Mouse (Mus musculus) CD4-positive helper T cell, adult 2 months (primary cell): ENCODE results near the gene Scaper.

Experiments
- DNase-seq: peaks from one replicate; pipeline ENCODE4 v3.0.0-alpha.2; 2012; ENCODE audit warnings: low read depth, missing footprints, low spot score

Scaper gene

GRCm38 (mm10) chr9:55608701-55609531 is 329.0 kb downstream of the Scaper start:
- DNase-seq: no peak

GRCm38 (mm10) chr9:55598594-55598993 is 339.3 kb downstream of the Scaper start:
- no peak for DNase-seq

DNA sequence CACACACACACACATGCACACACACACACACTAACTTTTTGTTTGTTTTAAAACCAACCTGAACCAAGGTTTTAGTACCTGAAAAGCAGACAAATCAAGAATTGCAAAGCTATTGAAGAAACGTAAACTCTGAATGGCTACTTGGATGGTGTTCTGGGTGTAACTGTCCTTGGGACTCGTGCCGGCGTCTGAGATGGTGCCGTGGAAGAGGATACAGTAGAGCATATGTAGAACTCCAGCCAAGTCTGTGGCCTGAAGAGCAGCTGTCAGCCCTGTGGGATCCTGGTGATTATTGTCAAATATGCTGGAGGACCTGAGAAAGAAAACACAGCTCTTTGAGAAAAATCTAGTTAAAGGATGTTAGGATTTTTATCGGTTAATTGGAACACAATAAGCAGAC is 351.8 kb downstream of the Scaper start:
- no peak for DNase-seq

- no peak for DNase-seq
Measured at GRCm38 (mm10) chr9:55581414-55581813, 356.5 kb downstream of the Scaper start.

DNA sequence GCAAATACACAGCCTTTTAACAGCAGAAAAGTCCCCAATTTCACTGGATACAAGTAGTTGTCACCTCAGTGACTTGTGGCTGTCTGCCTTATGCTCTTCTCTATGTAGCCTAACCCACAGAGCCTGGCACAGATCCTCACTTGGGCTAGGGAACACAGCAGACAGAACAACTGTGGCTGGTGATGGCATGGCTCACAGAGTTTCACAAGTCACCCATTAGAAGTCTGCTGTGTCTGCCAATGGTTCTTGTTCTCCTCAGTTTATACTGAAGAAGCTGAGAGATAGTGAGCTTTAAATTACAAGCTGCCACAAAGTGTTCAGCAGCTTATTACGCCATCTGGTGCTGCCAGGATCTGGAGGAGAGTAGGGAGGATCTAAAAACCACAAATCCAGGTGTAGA is 361.3 kb downstream of the Scaper start:
- no peak for DNase-seq

DNA sequence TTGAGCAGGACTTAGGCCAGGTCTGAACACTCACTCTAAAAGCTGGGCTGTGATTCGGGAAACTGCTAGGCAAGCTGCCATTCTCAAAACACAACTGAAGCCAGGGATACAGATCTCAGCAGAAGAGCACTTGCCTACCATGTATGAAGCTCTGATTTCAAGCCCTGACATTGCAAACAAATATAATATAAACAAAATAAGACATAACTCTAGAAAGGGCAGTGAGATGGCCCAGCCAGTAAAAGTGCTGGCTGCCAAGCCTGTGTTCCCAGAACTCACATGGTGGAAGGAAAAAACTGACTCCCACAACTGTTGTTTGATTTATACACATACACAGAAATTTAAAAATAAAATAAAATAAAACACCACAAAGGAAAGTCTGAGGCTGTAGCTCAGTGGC is 366.8 kb downstream of the Scaper start:
- no peak for DNase-seq

DNA sequence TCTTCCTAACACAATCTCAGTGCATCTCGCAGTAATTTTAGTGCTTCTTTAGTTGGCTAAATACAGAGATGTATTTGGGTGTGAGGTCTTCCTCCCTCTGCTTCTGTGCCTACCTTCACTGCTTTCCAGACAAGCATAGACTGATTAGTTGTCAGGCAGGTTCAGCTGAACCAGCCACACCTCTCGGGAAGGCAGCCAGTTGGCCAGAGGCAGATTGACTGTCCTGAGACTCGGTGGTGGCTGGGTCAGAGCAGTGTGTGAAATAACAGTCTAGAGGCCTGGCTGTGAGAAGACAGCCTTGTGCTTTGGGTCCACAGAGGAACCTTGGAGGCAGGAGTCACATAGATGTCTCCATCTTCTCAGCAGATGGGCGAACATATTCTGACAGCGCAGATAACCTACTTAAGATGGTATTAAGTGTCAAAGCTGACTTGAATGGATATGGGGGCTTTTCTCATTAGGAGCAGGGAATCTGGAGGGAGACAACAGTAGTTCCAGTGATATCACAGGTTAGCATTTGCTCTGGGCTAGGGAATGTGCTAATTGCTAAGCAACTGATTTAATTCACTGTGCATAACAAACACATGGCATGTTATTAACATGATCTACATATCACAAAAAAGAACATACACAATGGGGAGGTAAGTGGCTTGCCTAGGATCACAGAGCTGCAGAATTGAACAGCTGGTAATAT is 369.3 kb downstream of the Scaper start:
- no peak for DNase-seq

DNA sequence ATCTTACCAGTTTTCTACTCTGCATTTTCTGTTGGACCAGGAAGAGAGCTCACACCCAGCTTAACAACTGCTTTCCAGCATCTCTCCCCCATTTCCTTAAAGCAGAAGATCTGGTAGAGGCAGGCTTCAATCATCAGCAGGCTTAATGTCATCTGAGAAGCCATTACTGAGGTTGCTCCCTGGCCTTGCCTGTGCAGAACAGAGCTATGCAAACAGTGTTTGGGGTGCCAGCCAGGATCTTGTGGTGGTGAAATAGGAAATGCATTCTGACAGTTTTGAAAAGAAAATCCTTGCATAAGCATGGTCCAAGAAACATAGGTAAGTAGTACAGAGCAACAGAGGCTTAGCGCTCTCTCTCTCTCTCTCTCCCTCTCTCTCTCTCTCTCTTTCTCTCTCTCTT is 377.0 kb downstream of the Scaper start:
- DNase-seq: no peak

- DNase-seq: no peak
Measured at GRCm38 (mm10) chr9:55554986-55555385, 382.9 kb downstream of the Scaper start.

GRCm38 (mm10) chr9:55549302-55549890 is 388.5 kb downstream of the Scaper start:
- no peak for DNase-seq

GRCm38 (mm10) chr9:55548871-55549270 is 389.0 kb downstream of the Scaper start:
- DNase-seq: no peak

- DNase-seq: peak; percentile 54
Measured at GRCm38 (mm10) chr9:55546176-55547010, 391.5 kb downstream of the Scaper start.

DNA sequence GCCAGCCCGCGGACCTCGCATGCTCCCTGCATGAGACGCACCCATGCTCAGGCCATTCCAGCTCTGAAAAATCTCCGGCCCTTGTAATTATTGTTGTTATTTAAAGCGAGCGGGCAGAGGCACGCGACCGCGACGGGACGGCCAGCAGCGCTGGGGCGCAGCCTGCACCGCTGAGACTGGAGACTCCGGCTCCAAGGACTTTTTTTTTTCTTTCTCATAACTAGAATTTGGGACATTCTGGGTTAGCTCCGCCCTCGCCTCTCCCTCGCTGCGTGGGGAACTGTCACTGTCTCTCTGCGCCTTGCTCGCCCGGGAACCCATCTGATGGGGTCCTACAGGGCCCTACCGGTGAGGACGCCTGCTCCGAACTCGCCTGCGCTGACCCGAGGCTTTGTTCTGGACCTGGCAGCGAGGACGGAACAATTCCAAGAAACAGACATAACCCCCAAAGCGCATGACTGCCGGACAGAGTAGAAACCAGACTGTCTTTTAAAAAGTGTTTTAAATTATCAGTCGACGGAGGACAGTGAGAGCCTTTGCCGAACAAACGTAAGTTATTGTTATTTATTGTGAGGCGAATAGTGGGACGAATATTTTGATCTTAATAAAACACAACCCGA is 392.3 kb downstream of the Scaper start:
- no peak for DNase-seq

- DNase-seq: peak; percentile 31
Measured at GRCm38 (mm10) chr9:55544861-55545555, 392.9 kb downstream of the Scaper start.

DNA sequence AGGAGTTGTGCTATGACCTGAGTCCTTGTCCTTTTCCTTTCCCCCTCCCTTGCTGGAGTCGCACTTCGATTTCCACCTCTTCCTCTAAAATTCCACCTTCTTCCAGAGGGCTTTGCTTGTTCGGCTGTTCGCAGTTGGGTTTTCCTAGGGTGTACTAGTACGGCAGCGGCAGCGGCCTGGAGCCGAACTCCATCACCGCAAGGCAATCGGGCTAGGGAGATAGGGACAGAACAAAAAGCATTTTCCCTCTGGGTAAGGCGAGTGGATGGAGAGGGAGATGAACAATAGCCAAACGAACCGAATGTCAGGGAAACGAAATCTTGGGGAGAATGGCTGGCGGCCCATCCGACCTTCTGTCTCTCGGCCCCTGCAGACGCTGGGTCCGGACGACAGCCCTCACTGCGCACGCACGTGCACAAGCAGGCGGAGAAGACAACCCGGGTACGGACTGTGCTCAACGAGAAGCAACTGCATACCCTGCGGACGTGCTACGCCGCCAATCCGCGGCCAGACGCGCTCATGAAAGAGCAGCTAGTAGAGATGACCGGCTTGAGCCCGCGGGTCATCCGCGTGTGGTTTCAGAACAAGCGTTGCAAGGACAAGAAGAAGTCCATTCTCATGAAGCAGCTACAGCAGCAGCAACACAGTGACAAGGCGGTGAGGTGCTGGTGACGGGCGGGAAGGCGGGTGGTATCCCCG is 394.1 kb downstream of the Scaper start:
- DNase-seq: peak; percentile 38

DNA sequence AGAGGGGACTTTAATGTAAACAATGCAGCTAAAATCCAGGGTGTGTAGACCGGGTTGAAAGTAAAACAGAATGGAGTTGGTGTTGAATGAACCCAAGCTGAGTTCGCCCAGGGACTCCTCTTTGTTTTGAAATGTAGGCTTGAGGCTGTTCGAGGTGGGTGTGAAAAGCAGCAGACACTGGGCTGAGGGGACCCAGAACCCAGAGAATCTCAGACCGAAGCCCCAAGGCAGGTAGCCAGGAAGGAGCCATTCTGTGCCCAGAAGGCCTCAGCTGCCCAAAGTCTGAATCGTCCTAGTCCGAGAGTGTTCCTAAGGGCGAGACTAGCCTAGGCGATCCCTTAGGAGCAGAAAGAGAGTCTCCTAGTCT is 394.6 kb downstream of the Scaper start:
- DNase-seq: no peak

GRCm38 (mm10) chr9:55542366-55543325 is 395.3 kb downstream of the Scaper start:
- DNase-seq: peak; percentile 47

GRCm38 (mm10) chr9:55541681-55542365 is 396.1 kb downstream of the Scaper start:
- peak; percentile 44 for DNase-seq
